Mouse (Mus musculus) adrenal gland, adult (tissue): ENCODE measurements around the gene Abr.

Experiments
- DNase-seq, 2 experiments: peaks; one replicate each; pipeline ENCODE4 v3.0.0; 2022 to 2023; ENCODE audit warnings: low spot score in 1 of 2; ENCODE audit not compliant: inconsistent age in 2 of 2

Abr gene

GRCm38 (mm10) chr11:76418423-76418822 lies 203.7 kb downstream of the Abr start:
- DNase-seq = peak; percentile 77 to 91

DNA sequence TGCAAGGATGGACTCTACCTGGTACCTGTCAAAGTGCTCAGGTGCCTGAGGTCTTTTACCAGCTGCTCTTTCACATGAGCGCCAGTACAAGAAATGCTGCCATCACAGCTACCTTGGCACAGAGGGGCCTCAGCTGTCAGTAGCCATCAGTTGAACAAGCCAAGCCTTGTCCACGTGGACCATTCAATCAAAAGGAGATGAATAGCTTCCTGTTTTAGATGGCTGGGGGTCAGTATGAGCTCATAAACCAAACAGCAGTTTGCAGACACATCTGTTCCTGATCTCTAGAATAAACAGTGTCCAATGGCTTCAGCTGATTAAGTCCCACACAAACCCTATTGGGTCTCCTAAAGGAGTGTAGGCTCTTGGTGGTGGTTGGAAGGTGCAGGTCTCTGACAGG lies 206.1 kb downstream of the Abr start:
- no peak for DNase-seq

- DNase-seq = peak in 1 of 2 experiments; percentile 69
These were observed 207.1 kb downstream of the Abr start for GRCm38 (mm10) chr11:76415001-76415400.

DNA sequence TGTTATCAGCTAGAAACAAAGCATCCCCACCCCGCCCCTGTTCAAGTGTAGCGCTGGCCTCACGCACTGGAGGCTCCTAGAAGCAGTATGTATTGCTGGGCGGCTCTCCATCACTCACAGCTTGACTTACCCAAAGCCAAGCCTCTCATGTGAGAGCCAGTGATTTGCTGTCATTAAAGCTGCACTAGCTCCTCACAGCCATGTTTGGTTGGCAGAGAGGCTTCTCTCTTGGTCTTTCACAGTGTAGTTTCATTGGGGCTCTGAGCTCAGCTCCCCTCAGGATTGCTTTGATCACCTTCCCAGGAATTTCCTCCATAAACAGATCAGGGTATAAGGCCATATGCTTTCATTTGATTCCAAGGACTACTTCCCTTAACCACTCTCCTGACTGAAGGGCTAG lies 208.9 kb downstream of the Abr start:
- no peak for DNase-seq

GRCm38 (mm10) chr11:76410826-76411225 lies 211.3 kb downstream of the Abr start:
- DNase-seq = peak; percentile 40 to 75

DNA sequence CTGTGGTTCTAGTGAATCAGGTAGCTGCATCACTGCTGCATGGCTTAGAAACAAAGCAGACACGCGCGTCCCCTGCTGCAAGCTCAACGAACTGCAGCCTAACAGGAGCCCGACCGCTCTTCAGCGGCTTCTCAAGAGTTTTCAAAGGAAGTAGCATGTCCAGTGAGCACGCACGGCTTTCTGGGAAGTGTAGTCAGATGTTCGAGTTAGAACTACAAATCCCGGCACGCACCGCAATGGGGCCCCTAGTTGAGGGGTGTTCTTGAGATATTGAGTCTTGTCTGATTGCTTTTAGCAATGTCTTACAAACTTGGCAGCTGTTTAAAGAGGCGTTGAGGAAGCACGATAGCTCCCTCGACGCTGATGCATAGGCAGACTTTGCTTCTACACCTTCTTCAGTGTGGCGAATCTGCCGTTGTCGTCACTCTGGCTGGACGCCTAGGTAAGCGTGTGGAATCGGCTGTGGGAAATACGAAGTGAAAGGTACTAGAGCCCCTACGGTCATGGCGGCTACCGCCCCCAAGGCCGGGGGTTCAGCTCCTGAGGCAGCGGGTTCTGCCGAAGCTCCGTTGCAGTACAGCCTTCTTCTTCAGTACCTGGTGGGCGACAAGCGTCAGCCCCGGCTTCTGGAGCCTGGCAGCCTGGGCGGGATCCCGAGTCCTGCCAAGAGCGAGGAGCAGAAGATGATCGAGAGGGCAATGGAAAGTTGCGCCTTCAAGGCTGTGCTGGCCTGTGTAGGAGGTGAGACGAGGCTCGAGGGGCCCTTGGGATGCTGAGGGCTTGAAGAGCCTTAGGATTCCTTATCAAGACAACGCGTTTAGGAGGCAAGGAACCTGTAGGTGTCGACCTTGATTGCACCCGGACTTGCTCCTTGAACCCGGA lies 215.2 kb downstream of the Abr start, which contains the start of gene Timm22:
TSS of gene Timm22 (plus strand) at position 251 of the 882 bp plus-strand sequence.
- DNase-seq = peak; percentile 95 to 99

GRCm38 (mm10) chr11:76405626-76406264 lies 216.4 kb downstream of the Abr start:
- DNase-seq = no peak

DNA sequence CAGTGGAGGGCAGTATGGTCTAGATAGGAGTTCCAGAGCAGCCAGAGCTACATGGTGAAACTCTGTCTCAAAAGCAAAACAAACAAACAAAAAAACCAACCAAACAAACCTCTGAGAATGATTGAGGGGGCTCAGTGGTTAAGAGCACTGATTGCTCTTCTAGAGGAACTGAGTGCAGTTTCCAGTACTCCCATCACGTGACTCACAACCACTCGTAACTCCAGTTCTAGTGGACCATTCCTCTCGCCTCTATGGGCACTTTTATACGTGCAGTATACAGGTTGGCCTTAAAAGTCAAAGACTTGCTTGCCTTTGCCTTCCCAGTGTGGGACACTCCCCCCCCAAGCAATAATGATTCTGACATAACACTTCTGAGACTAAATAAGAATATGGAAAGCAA lies 217.0 kb downstream of the Abr start:
- no peak for DNase-seq

DNA sequence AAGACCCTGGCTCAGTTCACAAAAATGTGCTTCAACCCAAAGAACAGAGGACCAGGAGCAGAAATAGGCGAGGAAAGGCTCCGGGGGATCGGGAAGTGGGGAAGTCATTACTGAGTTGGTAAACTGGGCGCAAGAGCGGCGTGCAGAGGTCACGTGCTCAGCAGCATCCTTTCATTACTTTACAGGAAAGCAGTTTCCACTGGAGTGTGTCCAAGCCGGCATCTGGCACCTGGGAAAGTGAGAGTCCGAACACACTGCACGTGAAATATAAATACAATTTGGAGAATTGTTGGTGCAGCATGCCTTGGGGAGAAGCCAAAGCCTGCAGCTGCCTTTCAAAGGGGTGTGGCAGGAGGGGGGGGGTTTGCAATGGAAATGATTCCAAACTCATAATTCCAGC lies 220.7 kb downstream of the Abr start:
- no peak for DNase-seq

GRCm38 (mm10) chr11:76399587-76400330 lies 222.4 kb downstream of the Abr start:
- DNase-seq = peak; percentile 63 to 85

DNA sequence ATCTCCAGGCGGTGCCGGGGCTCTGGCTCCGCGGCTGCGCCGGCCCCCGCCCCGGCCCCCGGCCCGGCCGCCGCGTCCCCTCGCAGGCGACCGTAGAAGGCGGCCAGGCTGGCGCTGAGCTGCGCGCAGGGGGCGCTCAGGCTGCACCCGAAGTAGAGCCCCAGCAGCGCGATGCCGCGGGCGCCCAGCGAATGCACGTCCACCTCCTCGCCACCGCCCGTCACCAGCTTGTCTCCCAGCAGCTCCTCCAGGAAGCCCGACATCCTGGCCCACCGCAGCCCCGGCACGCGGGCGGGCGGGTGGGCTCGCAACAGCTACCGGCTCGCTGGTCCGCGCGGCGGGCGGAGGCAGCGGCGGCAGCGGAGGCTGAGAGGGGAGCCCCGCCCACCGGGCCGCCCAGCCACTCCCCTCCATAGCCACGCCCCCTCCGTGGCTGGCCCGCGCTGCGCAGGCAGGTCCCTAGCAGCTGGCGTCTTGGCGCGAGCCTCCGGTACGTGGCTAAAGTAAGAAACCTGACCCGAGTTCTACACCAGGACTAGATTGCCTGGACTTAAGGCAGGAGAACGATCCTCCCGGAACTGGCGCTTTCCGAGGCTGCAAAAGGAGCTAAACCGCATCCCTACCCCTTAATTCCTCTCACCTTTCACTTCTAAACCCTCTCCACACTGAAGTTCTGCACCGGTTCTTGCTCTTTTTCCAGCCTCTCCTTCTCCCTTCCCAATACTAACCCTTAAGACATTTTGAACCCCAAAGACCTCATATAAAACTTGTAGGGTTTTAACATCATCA lies 223.1 kb downstream of the Abr start, which contains the start of gene Nxn:
TSS of gene Nxn (minus strand) at position 343 of the 789 bp plus-strand sequence.
- peak; percentile 95 to 98 for DNase-seq

- no peak for DNase-seq
These were observed 223.8 kb downstream of the Abr start for GRCm38 (mm10) chr11:76398312-76398797.

DNA sequence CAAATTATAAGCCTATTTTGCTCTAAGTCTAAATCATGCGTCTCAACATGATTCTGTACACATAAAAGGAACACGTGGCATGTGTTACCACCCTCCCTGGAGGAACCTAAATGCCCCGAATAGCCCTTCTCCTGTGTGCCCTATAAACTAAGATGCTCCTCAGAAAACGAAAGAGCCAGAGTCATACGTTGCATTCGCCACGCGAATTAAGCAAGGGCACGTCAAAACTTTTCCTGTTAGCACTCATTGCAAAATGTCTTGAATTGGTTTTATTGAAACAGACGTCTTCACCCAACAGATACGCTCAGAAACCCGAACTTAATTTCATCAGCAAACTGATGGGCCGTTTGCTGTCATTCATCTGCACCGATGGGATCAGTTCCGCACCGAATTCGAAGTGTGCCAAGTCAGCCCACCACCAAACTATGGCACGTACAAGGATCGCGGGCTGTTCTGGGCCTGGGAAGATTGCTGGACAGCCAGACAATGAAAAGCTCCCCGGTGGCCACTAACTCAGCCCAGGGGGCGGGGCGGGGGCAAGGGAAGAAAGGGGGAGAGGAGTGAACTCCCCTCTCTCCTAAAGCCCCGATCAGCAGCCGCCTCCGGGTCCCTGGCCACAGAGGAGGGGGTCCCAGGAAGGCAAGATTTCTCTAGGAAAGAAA lies 224.3 kb downstream of the Abr start:
- peak; percentile 59 to 82 for DNase-seq

GRCm38 (mm10) chr11:76392996-76393395 lies 229.1 kb downstream of the Abr start:
- DNase-seq = no peak

- DNase-seq = no peak
These were observed 229.6 kb downstream of the Abr start for GRCm38 (mm10) chr11:76392532-76392931.

DNA sequence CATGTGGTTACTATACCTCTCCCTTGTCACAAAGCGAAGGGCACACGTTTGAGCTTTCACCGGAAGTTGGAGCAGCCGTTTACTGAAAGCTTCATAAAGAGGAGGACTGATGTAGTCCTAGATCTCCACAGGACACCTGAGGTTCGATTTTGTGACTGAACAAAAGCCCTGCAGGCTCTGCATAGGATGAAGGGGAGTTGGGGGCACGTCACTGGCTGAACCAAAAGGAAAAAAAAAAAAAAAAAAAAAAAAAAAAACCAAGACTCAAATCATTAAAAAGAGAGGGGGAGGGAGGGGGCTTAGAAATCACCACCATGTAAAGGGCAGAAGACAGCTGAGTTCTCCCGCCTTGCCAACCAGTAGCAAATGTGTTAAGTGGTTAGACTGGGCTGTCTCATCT lies 233.4 kb downstream of the Abr start:
- no peak for DNase-seq

DNA sequence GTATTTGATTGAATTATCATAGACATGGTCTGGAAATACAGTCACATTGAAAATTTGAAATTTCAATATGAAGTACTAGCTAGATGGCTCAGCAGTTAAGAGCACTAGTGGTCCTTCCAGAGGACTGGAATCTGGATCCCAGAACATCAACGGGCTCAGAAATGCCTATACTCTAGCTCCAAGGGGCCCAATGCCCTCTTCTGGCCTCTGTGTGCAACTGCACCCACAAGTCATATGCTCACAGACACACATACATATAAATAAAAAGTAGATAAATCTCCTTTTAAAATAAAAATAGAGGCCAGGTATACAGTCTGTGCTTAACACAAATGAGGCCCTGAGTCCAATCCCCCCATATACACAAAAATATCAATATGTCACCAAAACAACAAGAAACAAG lies 235.0 kb downstream of the Abr start:
- DNase-seq = no peak

DNA sequence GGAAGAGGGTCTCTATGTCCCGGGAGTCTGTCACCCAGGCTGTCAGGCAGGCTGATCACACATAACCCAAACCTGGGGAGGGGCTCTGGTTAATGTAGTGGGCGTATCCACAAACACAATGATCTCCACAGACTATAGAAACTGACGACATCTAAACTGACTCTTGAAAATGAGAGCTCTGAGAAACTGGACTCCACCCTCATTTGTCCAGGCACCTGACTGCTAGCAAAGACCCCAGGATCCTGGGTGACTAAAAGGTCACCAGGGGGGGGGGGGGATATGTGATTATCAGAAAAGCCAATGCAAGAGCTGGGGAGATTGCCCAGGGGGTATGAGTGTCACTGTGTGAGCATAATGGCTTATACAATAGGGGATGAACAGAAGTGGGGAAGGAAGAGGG lies 236.4 kb downstream of the Abr start:
- DNase-seq = no peak

DNA sequence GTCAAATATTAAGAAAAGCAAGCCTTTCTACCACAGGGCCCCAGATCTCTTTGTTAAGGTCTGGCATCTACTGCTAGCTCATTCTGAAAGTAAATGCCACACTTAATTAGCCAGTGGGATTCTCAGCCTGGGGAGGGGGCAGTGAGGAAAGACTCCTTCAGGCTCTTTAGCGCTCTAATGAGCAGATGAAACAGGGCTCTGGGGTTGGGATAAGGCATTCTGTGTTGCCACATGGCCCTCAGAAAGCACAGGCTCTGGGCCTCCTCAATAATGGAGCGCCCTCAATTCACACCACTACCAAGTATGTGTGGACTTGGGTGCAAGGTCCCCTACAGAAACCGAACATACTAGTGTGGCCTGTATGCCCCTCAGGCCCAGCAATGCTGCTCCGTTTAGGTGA lies 237.1 kb downstream of the Abr start:
- DNase-seq = no peak

DNA sequence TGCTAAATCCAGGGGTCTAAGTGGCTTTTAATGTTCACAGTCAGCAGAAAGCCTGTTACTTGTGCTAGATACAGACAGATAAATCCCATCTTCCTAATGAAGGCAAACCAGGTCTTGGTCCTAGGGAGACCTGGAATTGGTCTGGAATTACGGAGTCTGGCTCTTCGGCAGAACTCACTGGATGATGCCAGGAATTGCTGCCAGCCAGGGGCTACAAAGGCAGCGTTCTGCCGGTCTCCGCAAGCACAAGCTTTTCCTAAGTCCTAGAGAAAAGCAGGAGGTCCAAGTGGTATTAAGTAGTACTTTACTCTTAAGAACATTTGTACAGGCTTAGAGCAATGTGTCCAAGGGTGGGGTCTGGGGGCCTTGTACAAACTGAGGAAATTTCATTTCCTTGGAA lies 237.8 kb downstream of the Abr start:
- DNase-seq = no peak
